Comparison of ENCODE assay signal across 25 mouse cellular contexts in the genomic region with DNA sequence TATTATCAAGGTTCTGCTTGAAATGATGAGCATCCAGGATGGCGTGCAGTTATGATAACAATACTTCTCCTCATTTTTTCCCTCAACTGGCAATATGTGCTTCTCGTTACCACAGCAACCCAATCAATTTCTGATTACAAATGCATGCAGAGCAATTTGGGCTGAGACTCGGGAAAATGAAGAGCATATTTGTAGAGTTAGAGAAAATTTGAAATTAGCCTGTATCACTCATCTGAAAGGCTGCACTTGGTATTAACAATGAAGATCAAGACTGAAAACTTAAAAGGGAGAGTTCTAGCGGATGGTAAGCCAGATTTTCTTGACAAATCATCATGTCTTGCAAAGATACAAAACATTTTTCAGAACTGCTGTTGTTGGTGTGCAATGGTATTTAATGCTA. TPM values are rescaled to one million over a fixed set of nuclear protein-coding genes. Genes with fewer than 3 reads are reported as not detected.
"Had no signal": no experiment of that assay in that cellular context is flagged by ENCODE, and none has a peak within 500 bp of the region (broad histone marks: within the 10 kb centered on the region; RNA-seq: fewer than 3 reads in every experiment).

No protein-coding gene starts in this region.

- H3K27me3 ChIP-seq: liver, embryonic 15.5 days; lung, embryonic 15.5 days; midbrain, embryonic 12.5 days; midbrain, embryonic 15.5 days; neural tube, embryonic 13.5 days; neural tube, embryonic 15.5 days; stomach, embryonic 15.5 days had no signal

- H3K36me3 ChIP-seq: liver, embryonic 15.5 days; lung, embryonic 15.5 days; midbrain, embryonic 10.5 days; midbrain, embryonic 12.5 days; midbrain, embryonic 15.5 days; neural tube, embryonic 13.5 days; neural tube, embryonic 15.5 days; stomach, embryonic 15.5 days had no signal

- H3K27ac ChIP-seq: liver, embryonic 15.5 days; lung, embryonic 15.5 days; macrophage; midbrain, embryonic 10.5 days; midbrain, embryonic 12.5 days; midbrain, embryonic 15.5 days; neural tube, embryonic 13.5 days; neural tube, embryonic 15.5 days; stomach, embryonic 15.5 days; stomach, postnatal 0 days had no signal

- H3K9ac ChIP-seq: liver, embryonic 15.5 days; liver, postnatal 0 days; lung, embryonic 15.5 days; midbrain, embryonic 12.5 days; midbrain, embryonic 15.5 days; neural tube, embryonic 13.5 days; neural tube, embryonic 15.5 days; stomach, embryonic 15.5 days had no signal

- H3K4me3 ChIP-seq: liver, embryonic 15.5 days; lung, embryonic 15.5 days; midbrain, embryonic 10.5 days; midbrain, embryonic 12.5 days; midbrain, embryonic 15.5 days; myocyte; neural tube, embryonic 13.5 days; neural tube, embryonic 15.5 days; stomach, embryonic 15.5 days had no signal

- ATAC-seq: liver, postnatal 0 days; lung, postnatal 0 days; midbrain, embryonic 15.5 days had no signal

- H3K4me1 ChIP-seq: liver, embryonic 15.5 days; lung, embryonic 15.5 days; midbrain, embryonic 10.5 days; midbrain, embryonic 12.5 days; midbrain, embryonic 15.5 days; neural tube, embryonic 13.5 days; neural tube, embryonic 15.5 days; stomach, embryonic 15.5 days had no signal

- DNase-seq: liver, postnatal 0 days; lung, adult 2 months; lung, postnatal 14 days; lung, postnatal 36 days; retina, postnatal 1 day; right cerebral cortex, adult 18-20 months; right cerebral cortex, postnatal 25 days; right cerebral cortex, postnatal 4 days; spleen, adult 18-20 months; thymus, adult 18-20 months; thymus, postnatal 14 days; thymus, postnatal 36 days had no signal

- H3K9me3 ChIP-seq: liver, embryonic 15.5 days; lung, embryonic 15.5 days; midbrain, embryonic 10.5 days; midbrain, embryonic 12.5 days; midbrain, embryonic 15.5 days; neural tube, embryonic 13.5 days; neural tube, embryonic 15.5 days; stomach, embryonic 15.5 days had no signal

- H3K4me2 ChIP-seq: liver, embryonic 15.5 days; lung, embryonic 15.5 days; midbrain, embryonic 12.5 days; midbrain, embryonic 15.5 days; neural tube, embryonic 13.5 days; neural tube, embryonic 15.5 days; stomach, embryonic 15.5 days had no signal

RNA-seq across cellular contexts. Expression of gene Pacrg, which starts 21.1 kb away (rescaled TPM):
- polyA plus RNA-seq: liver, embryonic 15.5 days; liver, postnatal 0 days; small intestine, adult 2 months had no signal
